ENCODE assay signal across 12 mouse cellular contexts in the genomic region with DNA sequence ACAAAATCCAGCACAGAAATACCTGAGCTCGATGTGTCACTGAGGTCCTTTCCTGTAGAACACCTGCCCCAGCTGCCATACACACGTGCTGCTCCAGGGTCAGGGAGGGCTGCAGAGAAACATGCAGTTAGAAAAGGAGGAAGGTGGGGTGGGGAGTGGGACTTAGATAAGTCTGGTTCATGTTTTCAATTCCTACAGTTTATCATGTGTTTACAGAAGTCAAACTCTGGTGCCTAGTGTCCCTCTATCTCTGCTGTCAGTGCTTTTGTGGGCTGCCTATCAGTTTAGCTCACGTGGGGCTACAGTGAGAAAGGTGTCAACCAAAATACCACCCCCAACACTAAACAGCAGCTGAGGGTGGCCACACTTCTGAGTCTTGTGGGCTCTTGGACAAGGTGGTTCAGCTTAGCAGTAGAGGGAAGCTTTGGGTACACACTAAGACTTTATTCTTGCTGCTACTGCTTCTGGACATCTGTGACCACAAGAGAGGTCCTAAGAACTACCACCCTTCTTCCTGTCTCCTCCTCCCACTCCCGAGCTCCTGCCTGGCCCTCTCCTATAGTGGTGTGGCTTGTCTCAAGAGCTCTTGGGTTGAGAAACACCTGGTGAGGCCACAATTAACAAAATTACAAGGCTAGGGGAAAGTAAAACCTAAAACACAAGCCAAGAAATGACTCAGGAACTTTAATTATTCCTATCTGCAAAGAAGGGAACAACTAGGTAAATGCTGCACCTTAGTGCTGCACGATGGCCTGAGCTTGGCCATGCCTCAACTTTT.
DNase-seq lines count a peak whose midpoint lies in the region; ATAC-seq and TF ChIP-seq lines count a peak whose summit lies in the region.
"Had no signal": no experiment of that assay in that cellular context is flagged by ENCODE, and none has a peak within 500 bp of the region (broad histone marks: within the 10 kb centered on the region; RNA-seq: fewer than 3 reads in every experiment).

No protein-coding gene starts in this region.

- H3K4me2 ChIP-seq in forebrain, embryonic 13.5 days, result no peak overlapping the region
- H3K4me2 ChIP-seq in lung, postnatal 0 days (replicated peaks; ENCODE audit: low read depth, low read length), result no peak overlapping the region
- H3K4me2 ChIP-seq in liver, embryonic 12.5 days, result peak overlapping the region; percentile 65
- H3K4me2 ChIP-seq: midbrain, embryonic 15.5 days had no signal

- DNase-seq in forebrain, embryonic 10.5 days (ENCODE audit: extremely low spot score, low spot score), result no peak
- DNase-seq in lung, postnatal 0 days (ENCODE audit: low spot score), result peak; percentile 61
- DNase-seq in lung, postnatal 10 days, result no peak
- DNase-seq in spleen, postnatal 4 days (ENCODE audit: low spot score in 2 of 2), result peak; percentile 68 to 76
- no peak for DNase-seq in ovary, postnatal 10 days (ENCODE audit: low spot score)
- DNase-seq: adrenal gland, adult 8-10 months; cerebellum, postnatal 14 days; thymus, postnatal 4 days had no signal

- no peaks in the 10 kb centered on the region for H3K27me3 ChIP-seq in forebrain, embryonic 10.5 days (ENCODE audit: poor library complexity, severe bottlenecking)
- H3K27me3 ChIP-seq in forebrain, embryonic 13.5 days, result no peaks in the 10 kb centered on the region
- no peaks in the 10 kb centered on the region for H3K27me3 ChIP-seq in lung, postnatal 0 days (replicated peaks; ENCODE audit: insufficient read depth, low read length)
- no peaks in the 10 kb centered on the region for H3K27me3 ChIP-seq in liver, embryonic 12.5 days (replicated peaks)
- H3K27me3 ChIP-seq: midbrain, embryonic 15.5 days had no signal

- H3K27ac ChIP-seq in forebrain, embryonic 10.5 days, result peak overlapping the region; percentile 42; the same call in 1 of the 2 replicates
- H3K27ac ChIP-seq in forebrain, embryonic 13.5 days, result no peak overlapping the region
- peak overlapping the region; percentile 6; the same call in 1 of the 2 replicates for H3K27ac ChIP-seq in lung, postnatal 0 days (ENCODE audit: low read length)
- peak overlapping the region; percentile 97 for H3K27ac ChIP-seq in liver, embryonic 12.5 days
- H3K27ac ChIP-seq: midbrain, embryonic 15.5 days had no signal

- ATAC-seq in forebrain, embryonic 13.5 days, result no peak
- ATAC-seq in lung, postnatal 0 days, result peak; percentile 74
- ATAC-seq in liver, embryonic 12.5 days, result peak; percentile 88
- ATAC-seq in CD4-positive, CD25-positive, alpha-beta regulatory T cell, adult 4 months, result no peak
- ATAC-seq: midbrain, embryonic 15.5 days had no signal

- TF ChIP-seq EP300 in lung, postnatal 0 days (IDR thresholded peaks at IDR 0.05), result no peak

- no peaks in the 10 kb centered on the region for H3K9me3 ChIP-seq in forebrain, embryonic 10.5 days
- H3K9me3 ChIP-seq in forebrain, embryonic 13.5 days (replicated peaks), result no peaks in the 10 kb centered on the region
- no peaks in the 10 kb centered on the region for H3K9me3 ChIP-seq in lung, postnatal 0 days (ENCODE audit: low read length)
- no peaks in the 10 kb centered on the region for H3K9me3 ChIP-seq in liver, embryonic 12.5 days (replicated peaks)
- H3K9me3 ChIP-seq: midbrain, embryonic 15.5 days had no signal

- H3K4me3 ChIP-seq in forebrain, embryonic 10.5 days, result no peak overlapping the region
- H3K4me3 ChIP-seq in forebrain, embryonic 13.5 days, result no peak overlapping the region
- no peak overlapping the region for H3K4me3 ChIP-seq in lung, postnatal 0 days (ENCODE audit: low read depth, low read length)
- peak overlapping the region; percentile 33 for H3K4me3 ChIP-seq in liver, embryonic 12.5 days
- H3K4me3 ChIP-seq: midbrain, embryonic 15.5 days had no signal

- no peak overlapping the region for H3K9ac ChIP-seq in forebrain, embryonic 13.5 days
- H3K9ac ChIP-seq in lung, postnatal 0 days (replicated peaks; ENCODE audit: low read depth), result no peak overlapping the region
- H3K9ac ChIP-seq in liver, embryonic 12.5 days, result peak overlapping the region; percentile 74
- H3K9ac ChIP-seq: midbrain, embryonic 15.5 days had no signal

- TF ChIP-seq CTCF in lung, postnatal 0 days (IDR thresholded peaks at IDR 0.05), result no peak

- 87% methylated on average over 5 of the region's 5 CpGs for WGBS in forebrain, embryonic 10.5 days
- WGBS in forebrain, embryonic 13.5 days, result 92% methylated on average over 5 of the region's 5 CpGs
- 51% methylated on average over 5 of the region's 5 CpGs for WGBS in lung, postnatal 0 days
- 22% methylated on average over 5 of the region's 5 CpGs for WGBS in liver, embryonic 12.5 days (ENCODE audit: insufficient replicate concordance)

- H3K4me1 ChIP-seq in forebrain, embryonic 10.5 days, result no peaks in the 10 kb centered on the region
- no peaks in the 10 kb centered on the region for H3K4me1 ChIP-seq in forebrain, embryonic 13.5 days
- peaks cover 4% of the 10 kb centered on the region; the same call in 1 of the 2 replicates for H3K4me1 ChIP-seq in lung, postnatal 0 days (ENCODE audit: insufficient read depth, low read depth, low read length)
- H3K4me1 ChIP-seq in liver, embryonic 12.5 days, result peaks cover 95% of the 10 kb centered on the region
- H3K4me1 ChIP-seq: midbrain, embryonic 15.5 days had no signal

- peaks cover 30% of the 10 kb centered on the region for H3K36me3 ChIP-seq in forebrain, embryonic 10.5 days (replicated peaks)
- peaks cover 27% of the 10 kb centered on the region for H3K36me3 ChIP-seq in forebrain, embryonic 13.5 days (ENCODE audit: poor library complexity, severe bottlenecking)
- no peaks in the 10 kb centered on the region for H3K36me3 ChIP-seq in lung, postnatal 0 days (ENCODE audit: insufficient read depth, low read length)
- peaks cover 74% of the 10 kb centered on the region for H3K36me3 ChIP-seq in liver, embryonic 12.5 days

Comparison
In these comparisons a context has a peak if more than half of its experiments do, and no peak if none do; other contexts are left out.
1. DNase-seq: peak in lung, postnatal 0 days (single experiment) and spleen, postnatal 4 days (2 of 2); none in forebrain, embryonic 10.5 days (single experiment), lung, postnatal 10 days (single experiment) and ovary, postnatal 10 days (single experiment).
2. ATAC-seq: peak in lung, postnatal 0 days (single experiment) and liver, embryonic 12.5 days (single experiment); none in forebrain, embryonic 13.5 days (single experiment) and CD4-positive, CD25-positive, alpha-beta regulatory T cell, adult 4 months (single experiment).